14 mouse cellular contexts compared by ENCODE assay signal in the genomic region with DNA sequence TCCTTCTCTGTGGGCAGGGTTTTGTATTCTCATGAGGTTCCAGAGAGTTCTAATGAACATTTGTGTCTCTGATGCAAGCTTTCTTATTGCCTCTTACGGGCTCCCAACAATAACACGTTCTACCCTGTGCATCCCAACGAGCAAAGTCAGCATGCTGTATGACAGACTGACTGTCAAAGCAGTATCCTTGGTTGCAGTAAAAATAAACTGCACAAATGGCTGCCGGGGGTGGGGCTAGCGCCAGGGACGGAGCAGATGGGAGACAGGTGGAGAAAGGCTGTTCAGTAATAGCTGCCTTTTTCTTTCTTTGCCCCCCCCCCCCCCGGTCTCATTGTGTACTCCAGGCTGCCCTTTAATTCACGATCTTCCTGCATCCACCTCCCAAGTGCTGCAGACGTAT. TPM values are rescaled to one million over a fixed set of nuclear protein-coding genes. Genes with fewer than 3 reads are reported as not detected.
DNase-seq lines count a peak whose midpoint lies in the region; ATAC-seq and TF ChIP-seq lines count a peak whose summit lies in the region.
"Had no signal": no experiment of that assay in that cellular context is flagged by ENCODE, and none has a peak within 500 bp of the region (broad histone marks: within the 10 kb centered on the region; RNA-seq: fewer than 3 reads in every experiment).

No protein-coding gene starts in this region.

- no peak overlapping the region for H3K4me2 ChIP-seq in forebrain, embryonic 14.5 days (ENCODE audit: low read length)
- no peak overlapping the region for H3K4me2 ChIP-seq in forebrain, embryonic 12.5 days
- no peak overlapping the region for H3K4me2 ChIP-seq in neural tube, embryonic 14.5 days (ENCODE audit: low read depth, low read length)
- no peak overlapping the region for H3K4me2 ChIP-seq in neural tube, embryonic 15.5 days
- no peak overlapping the region for H3K4me2 ChIP-seq in liver, postnatal 0 days (ENCODE audit: low read depth, low read length)
- H3K4me2 ChIP-seq: heart, embryonic 15.5 days; intestine, embryonic 15.5 days; midbrain, embryonic 15.5 days had no signal

- no peaks in the 10 kb centered on the region for H3K36me3 ChIP-seq in forebrain, embryonic 14.5 days (ENCODE audit: control insufficient read depth, insufficient read depth, low read length)
- H3K36me3 ChIP-seq in forebrain, embryonic 12.5 days (replicated peaks): no peaks in the 10 kb centered on the region
- H3K36me3 ChIP-seq in neural tube, embryonic 14.5 days (ENCODE audit: control insufficient read depth, insufficient read depth, low read length): no peaks in the 10 kb centered on the region
- no peaks in the 10 kb centered on the region for H3K36me3 ChIP-seq in neural tube, embryonic 15.5 days
- no peaks in the 10 kb centered on the region for H3K36me3 ChIP-seq in liver, postnatal 0 days (replicated peaks; ENCODE audit: insufficient read depth, low read length)
- H3K36me3 ChIP-seq: heart, embryonic 15.5 days; intestine, embryonic 15.5 days; midbrain, embryonic 15.5 days had no signal

- TF ChIP-seq EP300 in liver, postnatal 0 days (IDR thresholded peaks at IDR 0.05; ENCODE audit: low read depth): no peak

- no peaks in the 10 kb centered on the region for H3K4me1 ChIP-seq in forebrain, embryonic 14.5 days (ENCODE audit: control insufficient read depth, insufficient read depth, low read length)
- H3K4me1 ChIP-seq in forebrain, embryonic 12.5 days: peaks cover 2% of the 10 kb centered on the region
- H3K4me1 ChIP-seq in neural tube, embryonic 14.5 days (ENCODE audit: control insufficient read depth, insufficient read depth, low read length): 0 out of 2 replicates have a peak, but pooled peaks cover 2% of the 10 kb centered on the region
- 0 out of 2 replicates have a peak, but pooled peaks cover 3% of the 10 kb centered on the region for H3K4me1 ChIP-seq in neural tube, embryonic 15.5 days
- no peaks in the 10 kb centered on the region for H3K4me1 ChIP-seq in liver, postnatal 0 days (ENCODE audit: insufficient read depth)
- H3K4me1 ChIP-seq: heart, embryonic 15.5 days; intestine, embryonic 15.5 days; midbrain, embryonic 15.5 days had no signal

- no peaks in the 10 kb centered on the region for H3K9me3 ChIP-seq in forebrain, embryonic 14.5 days (replicated peaks; ENCODE audit: control insufficient read depth, low read length)
- no peaks in the 10 kb centered on the region for H3K9me3 ChIP-seq in forebrain, embryonic 12.5 days
- no peaks in the 10 kb centered on the region for H3K9me3 ChIP-seq in neural tube, embryonic 14.5 days (ENCODE audit: control insufficient read depth, low read length)
- H3K9me3 ChIP-seq in neural tube, embryonic 15.5 days (replicated peaks): no peaks in the 10 kb centered on the region
- no peaks in the 10 kb centered on the region for H3K9me3 ChIP-seq in liver, postnatal 0 days (ENCODE audit: low read length)
- H3K9me3 ChIP-seq: heart, embryonic 15.5 days; intestine, embryonic 15.5 days; midbrain, embryonic 15.5 days had no signal

- no peak overlapping the region for H3K9ac ChIP-seq in forebrain, embryonic 14.5 days (ENCODE audit: low read length)
- H3K9ac ChIP-seq in forebrain, embryonic 12.5 days: no peak overlapping the region
- no peak overlapping the region for H3K9ac ChIP-seq in neural tube, embryonic 14.5 days (replicated peaks; ENCODE audit: low read depth, low read length)
- no peak overlapping the region for H3K9ac ChIP-seq in neural tube, embryonic 15.5 days (replicated peaks)
- no peak overlapping the region for H3K9ac ChIP-seq in liver, postnatal 0 days (replicated peaks)
- H3K9ac ChIP-seq: heart, embryonic 15.5 days; intestine, embryonic 15.5 days; midbrain, embryonic 15.5 days had no signal

- WGBS in forebrain, embryonic 14.5 days: 52% methylated on average over 9 of the region's 9 CpGs
- 70% methylated on average over 9 of the region's 9 CpGs for WGBS in forebrain, embryonic 12.5 days
- 35% methylated on average over 8 of the region's 9 CpGs for WGBS in neural tube, embryonic 14.5 days
- 40% methylated on average over 9 of the region's 9 CpGs for WGBS in neural tube, embryonic 15.5 days
- 64% methylated on average over 9 of the region's 9 CpGs for WGBS in liver, postnatal 0 days (ENCODE audit: insufficient replicate concordance)

- peak; percentile 59 for DNase-seq in forebrain, embryonic 14.5 days (ENCODE audit: low spot score)
- peak; percentile 81 for DNase-seq in layer of hippocampus, adult 9-11 months
- peak; percentile 48 for DNase-seq in right cerebral cortex, postnatal 4 days
- DNase-seq in liver, postnatal 0 days: no peak

- TF ChIP-seq CTCF in liver, postnatal 0 days (IDR thresholded peaks at IDR 0.05; ENCODE audit: low read depth): no peak

- peak; percentile 88 for ATAC-seq in forebrain, embryonic 14.5 days
- no peak; the same call in 1 of the 2 replicates for ATAC-seq in forebrain, embryonic 12.5 days (ENCODE audit: low FRiP score)
- ATAC-seq in neural tube, embryonic 14.5 days (ENCODE audit: low read depth): 0 out of 2 replicates have a peak, but pooled peaks have one; percentile 21
- no peak for ATAC-seq in neural tube, embryonic 15.5 days (ENCODE audit: low FRiP score)
- no peak for ATAC-seq in liver, postnatal 0 days
- no peak for ATAC-seq in megakaryocyte, adult 5-6 weeks (ENCODE audit: poor library complexity, severe bottlenecking)
- ATAC-seq: intestine, embryonic 15.5 days; midbrain, embryonic 15.5 days; Patski had no signal

- no peak overlapping the region for H3K27ac ChIP-seq in forebrain, embryonic 14.5 days (ENCODE audit: low read depth, low read length)
- H3K27ac ChIP-seq in forebrain, embryonic 12.5 days: no peak overlapping the region
- H3K27ac ChIP-seq in neural tube, embryonic 14.5 days (ENCODE audit: low read depth, low read length): no peak overlapping the region
- H3K27ac ChIP-seq in neural tube, embryonic 15.5 days (replicated peaks): no peak overlapping the region
- H3K27ac ChIP-seq in liver, postnatal 0 days (ENCODE audit: low read depth): no peak overlapping the region
- H3K27ac ChIP-seq: heart, embryonic 15.5 days; intestine, embryonic 15.5 days; midbrain, embryonic 15.5 days had no signal

- no peak overlapping the region for H3K4me3 ChIP-seq in forebrain, embryonic 14.5 days (ENCODE audit: low read depth, low read length)
- H3K4me3 ChIP-seq in forebrain, embryonic 12.5 days (replicated peaks): no peak overlapping the region
- no peak overlapping the region for H3K4me3 ChIP-seq in neural tube, embryonic 14.5 days (ENCODE audit: low read depth, low read length)
- H3K4me3 ChIP-seq in neural tube, embryonic 15.5 days (replicated peaks): no peak overlapping the region
- no peak overlapping the region for H3K4me3 ChIP-seq in liver, postnatal 0 days (ENCODE audit: low read depth, low read length)
- H3K4me3 ChIP-seq: heart, embryonic 15.5 days; intestine, embryonic 15.5 days; midbrain, embryonic 15.5 days had no signal

- H3K27me3 ChIP-seq in forebrain, embryonic 14.5 days (replicated peaks; ENCODE audit: control insufficient read depth, insufficient read depth, low read length): no peaks in the 10 kb centered on the region
- no peaks in the 10 kb centered on the region for H3K27me3 ChIP-seq in forebrain, embryonic 12.5 days
- H3K27me3 ChIP-seq in neural tube, embryonic 14.5 days (ENCODE audit: control insufficient read depth, insufficient read depth, low read length): no peaks in the 10 kb centered on the region
- no peaks in the 10 kb centered on the region for H3K27me3 ChIP-seq in neural tube, embryonic 15.5 days (replicated peaks)
- H3K27me3 ChIP-seq in liver, postnatal 0 days (ENCODE audit: insufficient read depth, low read length): no peaks in the 10 kb centered on the region
- H3K27me3 ChIP-seq: heart, embryonic 15.5 days; intestine, embryonic 15.5 days; midbrain, embryonic 15.5 days; Patski had no signal

RNA-seq across cellular contexts. Expression of gene Cxcr1, which starts 13.5 kb away (rescaled TPM):
- polyA plus RNA-seq in forebrain, embryonic 14.5 days (2014; fragmentation: Nextera tagmentation; extraction: Ambion mirVana): not detected in 2 replicates
- polyA plus RNA-seq in forebrain, embryonic 12.5 days (2016; fragmentation: Nextera tagmentation; extraction: Ambion mirVana): not detected in 2 replicates
- not detected in 2 replicates for polyA plus RNA-seq in neural tube, embryonic 14.5 days (2014; fragmentation: Nextera tagmentation; extraction: Ambion mirVana)
- polyA plus RNA-seq in neural tube, embryonic 15.5 days (2015; fragmentation: Nextera tagmentation; extraction: Ambion mirVana): not detected in 2 replicates
- not detected in 2 replicates for polyA plus RNA-seq in liver, postnatal 0 days (2015; fragmentation: Nextera tagmentation; extraction: Ambion mirVana)
- 0.20 and 0.87 TPM in 2 replicates for total RNA-seq in megakaryocyte, adult 5-6 weeks (2015)
- total RNA-seq in megakaryocyte, adult 5-6 weeks (2017): 0.18 TPM in 1 of 2 replicates, not detected in the other
- total RNA-seq: gastrocnemius, adult 18-20 months; left cerebral cortex, adult 8-10 months had no signal
- polyA plus RNA-seq: heart, embryonic 15.5 days; intestine, embryonic 15.5 days; midbrain, embryonic 15.5 days; Patski had no signal

RNA-seq across cellular contexts. Expression of gene Arpc2, which starts 28.0 kb away (rescaled TPM):
- 341 and 351 TPM in 2 replicates for polyA plus RNA-seq in forebrain, embryonic 14.5 days (2014; fragmentation: Nextera tagmentation; extraction: Ambion mirVana)
- 356 and 369 TPM in 2 replicates for polyA plus RNA-seq in forebrain, embryonic 12.5 days (2016; fragmentation: Nextera tagmentation; extraction: Ambion mirVana)
- polyA plus RNA-seq in neural tube, embryonic 14.5 days (2014; fragmentation: Nextera tagmentation; extraction: Ambion mirVana): 294 and 316 TPM in 2 replicates
- 393 and 423 TPM in 2 replicates for polyA plus RNA-seq in neural tube, embryonic 15.5 days (2015; fragmentation: Nextera tagmentation; extraction: Ambion mirVana)
- polyA plus RNA-seq in liver, postnatal 0 days (2015; fragmentation: Nextera tagmentation; extraction: Ambion mirVana): 238 and 254 TPM in 2 replicates
- total RNA-seq in megakaryocyte, adult 5-6 weeks (2015): 1,564 and 1,782 TPM in 2 replicates
- total RNA-seq in megakaryocyte, adult 5-6 weeks (2017): 803 and 834 TPM in 2 replicates

RNA-seq across cellular contexts. Expression of gene Cxcr2, which starts 54.1 kb away (rescaled TPM):
- polyA plus RNA-seq in forebrain, embryonic 14.5 days (2014; fragmentation: Nextera tagmentation; extraction: Ambion mirVana): 0.06 and 0.08 TPM in 2 replicates
- polyA plus RNA-seq in forebrain, embryonic 12.5 days (2016; fragmentation: Nextera tagmentation; extraction: Ambion mirVana): 0.14 TPM in 1 of 2 replicates, not detected in the other
- polyA plus RNA-seq in neural tube, embryonic 14.5 days (2014; fragmentation: Nextera tagmentation; extraction: Ambion mirVana): 0.07 and 0.08 TPM in 2 replicates
- polyA plus RNA-seq in neural tube, embryonic 15.5 days (2015; fragmentation: Nextera tagmentation; extraction: Ambion mirVana): 0.05 and 0.13 TPM in 2 replicates
- polyA plus RNA-seq in liver, postnatal 0 days (2015; fragmentation: Nextera tagmentation; extraction: Ambion mirVana): 2.5 and 3.2 TPM in 2 replicates
- total RNA-seq in megakaryocyte, adult 5-6 weeks (2015): 63.7 and 72.6 TPM in 2 replicates
- 77.3 and 107 TPM in 2 replicates for total RNA-seq in megakaryocyte, adult 5-6 weeks (2017)
- total RNA-seq: gastrocnemius, adult 18-20 months had no signal

Comparison
In these comparisons a context has a peak if more than half of its experiments do, and no peak if none do; other contexts are left out.
1. ATAC-seq: peak in forebrain, embryonic 14.5 days (single experiment) and neural tube, embryonic 14.5 days (single experiment); none in forebrain, embryonic 12.5 days (single experiment), neural tube, embryonic 15.5 days (single experiment), liver, postnatal 0 days (single experiment) and megakaryocyte, adult 5-6 weeks (single experiment).